Mouse (Mus musculus) megakaryocyte, embryonic 14.5 days (primary cell): ENCODE measurements at regions not wholly inside any gene's neighbourhood (a gene's known extent, or its start where the extent isn't known, plus 50 kb on each side); places are given as distances from the start of the nearest gene placed in this dataset.

Experiments
- FLI1 ChIP-seq: IDR thresholded peaks from 2 replicates; pipeline ENCODE4 v1.6.1; 2012; ENCODE audit warnings: low read length, inconsistent platforms, mixed read lengths
- GATA1 ChIP-seq: IDR thresholded peaks from 3 replicates; pipeline ENCODE4 v1.6.1; 2012; ENCODE audit warnings: mixed read lengths, low read length, inconsistent platforms, borderline replicate concordance

DNA sequence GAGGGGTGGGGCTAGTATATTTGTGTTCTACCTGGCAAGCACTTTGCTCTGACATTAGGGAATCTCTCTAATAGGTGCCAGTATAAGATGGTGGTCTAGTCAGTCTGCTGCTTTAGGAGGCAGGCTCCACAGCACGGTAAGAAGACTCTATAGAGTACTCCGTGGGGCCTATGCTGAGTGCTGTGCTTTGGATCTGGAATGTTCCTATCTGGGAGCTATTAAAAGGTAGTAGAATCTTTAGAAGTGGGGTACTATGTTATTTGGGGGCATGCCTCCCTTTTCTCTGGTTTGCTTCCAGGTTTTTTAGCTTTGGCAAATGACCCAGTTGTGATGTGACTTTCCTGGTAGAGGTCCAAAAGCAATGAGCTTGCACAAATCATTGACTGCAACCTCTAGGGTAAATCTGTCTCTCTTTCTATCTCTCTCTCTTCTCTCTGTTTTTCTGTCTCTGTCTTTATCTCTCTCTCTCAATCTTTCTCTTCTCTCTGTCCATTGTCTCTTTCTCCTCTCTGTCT, 208.6 kb upstream of the Camk1g start:
- TF ChIP-seq GATA1 (no peak), FLI1 (no peak)
